Mouse (Mus musculus) cortical plate, adult 2 months (tissue): ENCODE results near the gene Eaf2.

Experiments
- CTCF ChIP-seq: fragments of 200-500 bp; IDR thresholded peaks from 2 replicates; pipeline ENCODE4 v1.5.1; 2011; ENCODE audit warnings: mild to moderate bottlenecking, control low read depth, low read length; ENCODE audit not compliant: insufficient read depth; ENCODE audit errors: extremely low read depth
- POLR2A ChIP-seq: fragments of 200-500 bp; IDR thresholded peaks from 2 replicates; pipeline ENCODE4 v1.6.1; 2011; ENCODE audit warnings: mild to moderate bottlenecking, low read length, control low read depth; ENCODE audit not compliant: insufficient read depth; ENCODE audit errors: extremely low read depth

DNA sequence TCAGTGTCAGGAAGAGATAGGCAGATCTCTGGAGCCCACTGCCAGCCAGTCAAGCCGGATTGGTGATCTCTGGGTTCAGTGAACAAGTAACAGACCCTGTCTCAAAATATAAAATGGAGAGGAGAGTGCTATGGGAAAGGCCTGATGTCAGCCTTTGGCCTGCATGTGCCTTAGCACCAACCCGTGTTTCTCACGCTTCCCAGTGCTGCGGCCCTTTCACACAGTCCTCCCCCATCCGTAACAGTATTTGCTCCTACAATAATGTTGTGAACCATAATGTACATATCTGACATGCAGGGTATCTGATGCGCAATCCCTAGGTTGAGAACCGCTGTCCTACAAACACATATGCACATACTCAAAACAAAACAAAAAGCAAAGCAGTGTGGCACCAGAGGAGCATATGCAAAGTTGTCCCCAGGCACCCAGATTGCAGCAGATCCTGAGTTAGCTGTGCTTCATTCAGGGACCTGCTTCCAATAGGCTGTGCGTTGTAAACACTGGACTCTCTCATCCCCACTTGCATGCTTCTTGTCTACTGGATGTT lies 46.3 kb upstream of the Eaf2 start:
- TF ChIP-seq CTCF: no peak
- TF ChIP-seq POLR2A: no peak
